Mouse (Mus musculus): ENCODE results near the gene Ccdc155. TPM values are rescaled to one million over a fixed set of nuclear protein-coding genes. Genes with fewer than 3 reads are reported as not detected.

Ccdc155 gene
- 0.43 and 0.52 TPM in 2 replicates for polyA plus RNA-seq (2014; fragmentation: Nextera tagmentation; extraction: Ambion mirVana)

- Histone ChIP-seq H3K4me3 (ENCODE audit: low read depth, low read length) (peak within 1 kb of the TSS; percentile 39), H3K27me3 (replicated peaks; ENCODE audit: control insufficient read depth, insufficient read depth, low read length) (0 out of 2 replicates have a peak, but pooled peaks cover 3% of the 10 kb centered on the region)
- ATAC-seq, result peak; percentile 99
Measured at GRCm38 (mm10) chr7:45204380-45205143, at the start of gene Ccdc155. Gene Ccdc155 (minus strand): TSS chr7:45204892.

GRCm38 (mm10) chr7:45253806-45254205 lies 49.1 kb upstream of the Ccdc155 start:
- DNase-seq (ENCODE audit: low spot score) (no peak), ATAC-seq (no peak)
- H3K27ac ChIP-seq (ENCODE audit: low read depth, low read length), result no peak overlapping the region
- H3K4me3 ChIP-seq (ENCODE audit: low read depth, low read length), result no peak overlapping the region
- H3K4me1 ChIP-seq (ENCODE audit: control insufficient read depth, insufficient read depth, low read length), result no peaks in the 10 kb centered on the region
- H3K9me3 ChIP-seq (replicated peaks; ENCODE audit: control insufficient read depth, low read length), result no peaks in the 10 kb centered on the region
- H3K27me3 ChIP-seq (replicated peaks; ENCODE audit: control insufficient read depth, insufficient read depth, low read length), result no peaks in the 10 kb centered on the region
- no peak overlapping the region for H3K4me2 ChIP-seq (ENCODE audit: low read length)
- 96% methylated on average over 8 of the region's 8 CpGs for WGBS
- no peaks in the 10 kb centered on the region for H3K36me3 ChIP-seq (ENCODE audit: control insufficient read depth, insufficient read depth, low read length)
- no peak overlapping the region for H3K9ac ChIP-seq (ENCODE audit: low read length)

More at GRCm38 (mm10) chr7:45204380-45205143, at the start of gene Ccdc155:
- peak within 1 kb of the TSS; percentile 51 for H3K4me2 ChIP-seq (ENCODE audit: low read length)
- H3K9ac ChIP-seq (ENCODE audit: low read length), result peak within 1 kb of the TSS; percentile 61
- H3K9me3 ChIP-seq (replicated peaks; ENCODE audit: control insufficient read depth, low read length), result 0 out of 2 replicates have a peak, but pooled peaks cover 2% of the 10 kb centered on the region
- no peaks in the 10 kb centered on the region for H3K4me1 ChIP-seq (ENCODE audit: control insufficient read depth, insufficient read depth, low read length)
- 0 out of 2 replicates have a peak within 1 kb of the TSS, but pooled peaks have one; percentile 14 for H3K27ac ChIP-seq (ENCODE audit: low read depth, low read length)
- peak; percentile 99 for DNase-seq (ENCODE audit: low spot score)
- WGBS, result 10% methylated on average over 43 of the region's 44 CpGs
- H3K36me3 ChIP-seq (ENCODE audit: control insufficient read depth, insufficient read depth, low read length), result no peaks in the 10 kb centered on the region

GRCm38 (mm10) chr7:45247666-45248065 lies 43.0 kb upstream of the Ccdc155 start:
- DNase-seq (ENCODE audit: low spot score) (no peak), ATAC-seq (no peak)
- Histone ChIP-seq H3K4me1 (ENCODE audit: control insufficient read depth, insufficient read depth, low read length) (no peaks in the 10 kb centered on the region), H3K27me3 (replicated peaks; ENCODE audit: control insufficient read depth, insufficient read depth, low read length) (no peaks in the 10 kb centered on the region), H3K36me3 (ENCODE audit: control insufficient read depth, insufficient read depth, low read length) (no peaks in the 10 kb centered on the region), H3K4me3 (ENCODE audit: low read depth, low read length) (no peak overlapping the region), H3K4me2 (ENCODE audit: low read length) (no peak overlapping the region), H3K9me3 (replicated peaks; ENCODE audit: control insufficient read depth, low read length) (no peaks in the 10 kb centered on the region), H3K27ac (ENCODE audit: low read depth, low read length) (no peak overlapping the region), H3K9ac (ENCODE audit: low read length) (no peak overlapping the region)
- WGBS, result 38% methylated on average over 3 of the region's 3 CpGs

- peak overlapping the region; percentile 66 for H3K4me2 ChIP-seq (ENCODE audit: low read length)
- H3K4me3 ChIP-seq (ENCODE audit: low read depth, low read length), result 0 out of 2 replicates have a peak overlapping the region, but pooled peaks have one; percentile 32
- no peaks in the 10 kb centered on the region for H3K36me3 ChIP-seq (ENCODE audit: control insufficient read depth, insufficient read depth, low read length)
- H3K9ac ChIP-seq (ENCODE audit: low read length), result peak overlapping the region; percentile 58; the same call in 1 of the 2 replicates
- H3K4me1 ChIP-seq (ENCODE audit: control insufficient read depth, insufficient read depth, low read length), result peaks cover 6% of the 10 kb centered on the region
- H3K27ac ChIP-seq (ENCODE audit: low read depth, low read length), result no peak overlapping the region
- H3K9me3 ChIP-seq (replicated peaks; ENCODE audit: control insufficient read depth, low read length), result no peaks in the 10 kb centered on the region
- ATAC-seq, result no peak
- WGBS, result 81% methylated on average over 6 of the region's 6 CpGs
- H3K27me3 ChIP-seq (replicated peaks; ENCODE audit: control insufficient read depth, insufficient read depth, low read length), result 0 out of 2 replicates have a peak, but pooled peaks cover 12% of the 10 kb centered on the region
- no peak for DNase-seq (ENCODE audit: low spot score)
Measured at GRCm38 (mm10) chr7:45241389-45241749, 36.7 kb upstream of the Ccdc155 start.

- Histone ChIP-seq H3K27ac (ENCODE audit: low read depth, low read length) (no peak within 1 kb of the TSS), H3K4me1 (ENCODE audit: control insufficient read depth, insufficient read depth, low read length) (peaks cover 6% of the 10 kb centered on the region)
- peak; percentile 68 for DNase-seq (ENCODE audit: low spot score)
Measured at GRCm38 (mm10) chr7:45240633-45241388, 36.1 kb upstream of the Ccdc155 start, which contains the start of gene Slc6a16. Gene Slc6a16 (plus strand): TSS chr7:45241085.

GRCm38 (mm10) chr7:45240109-45240508 lies 35.4 kb upstream of the Ccdc155 start:
- Histone ChIP-seq H3K27me3 (replicated peaks; ENCODE audit: control insufficient read depth, insufficient read depth, low read length) (0 out of 2 replicates have a peak, but pooled peaks cover 12% of the 10 kb centered on the region), H3K9ac (ENCODE audit: low read length) (no peak overlapping the region), H3K4me2 (ENCODE audit: low read length) (no peak overlapping the region), H3K36me3 (ENCODE audit: control insufficient read depth, insufficient read depth, low read length) (no peaks in the 10 kb centered on the region), H3K4me3 (ENCODE audit: low read depth, low read length) (no peak overlapping the region), H3K27ac (ENCODE audit: low read depth, low read length) (no peak overlapping the region), H3K4me1 (ENCODE audit: control insufficient read depth, insufficient read depth, low read length) (peaks cover 9% of the 10 kb centered on the region), H3K9me3 (replicated peaks; ENCODE audit: control insufficient read depth, low read length) (no peaks in the 10 kb centered on the region)
- DNase-seq (ENCODE audit: low spot score) (no peak), ATAC-seq (no peak)
- WGBS, result 64% methylated on average over 7 of the region's 7 CpGs

More at GRCm38 (mm10) chr7:45240633-45241388, 36.1 kb upstream of the Ccdc155 start, which contains the start of gene Slc6a16:
- Histone ChIP-seq H3K9me3 (replicated peaks; ENCODE audit: control insufficient read depth, low read length) (no peaks in the 10 kb centered on the region), H3K4me2 (ENCODE audit: low read length) (peak within 1 kb of the TSS; percentile 66), H3K4me3 (ENCODE audit: low read depth, low read length) (peak within 1 kb of the TSS; percentile 32), H3K9ac (ENCODE audit: low read length) (peak within 1 kb of the TSS; percentile 58), H3K36me3 (ENCODE audit: control insufficient read depth, insufficient read depth, low read length) (no peaks in the 10 kb centered on the region), H3K27me3 (replicated peaks; ENCODE audit: control insufficient read depth, insufficient read depth, low read length) (0 out of 2 replicates have a peak, but pooled peaks cover 12% of the 10 kb centered on the region)
- 8% methylated on average over 48 of the region's 53 CpGs for WGBS
- no peak; the same call in 1 of the 2 replicates for ATAC-seq

GRCm38 (mm10) chr7:45238723-45239496 lies 34.2 kb upstream of the Ccdc155 start, which contains the start of gene Cd37:
Gene Cd37 (minus strand): TSS chr7:45239115.
- Histone ChIP-seq H3K4me3 (ENCODE audit: low read depth, low read length) (no peak within 1 kb of the TSS), H3K36me3 (ENCODE audit: control insufficient read depth, insufficient read depth, low read length) (peaks cover 3% of the 10 kb centered on the region; the same call in 1 of the 2 replicates), H3K9ac (ENCODE audit: low read length) (no peak within 1 kb of the TSS), H3K4me2 (ENCODE audit: low read length) (no peak within 1 kb of the TSS), H3K4me1 (ENCODE audit: control insufficient read depth, insufficient read depth, low read length) (peaks cover 20% of the 10 kb centered on the region), H3K27me3 (replicated peaks; ENCODE audit: control insufficient read depth, insufficient read depth, low read length) (0 out of 2 replicates have a peak, but pooled peaks cover 12% of the 10 kb centered on the region), H3K9me3 (replicated peaks; ENCODE audit: control insufficient read depth, low read length) (no peaks in the 10 kb centered on the region), H3K27ac (ENCODE audit: low read depth, low read length) (no peak within 1 kb of the TSS)
- DNase-seq (ENCODE audit: low spot score) (no peak), ATAC-seq (no peak)
- 42% methylated on average over 20 of the region's 20 CpGs for WGBS

Measured in forebrain, embryonic 14.5 days (tissue).